ENCODE assay signal across 11 mouse cellular contexts in genomic region chr4:41664533-41664932, GRCm38 (mm10). TPM values are rescaled to one million over a fixed set of nuclear protein-coding genes. Genes with fewer than 3 reads are reported as not detected.
DNase-seq lines count a peak whose midpoint lies in the region; ATAC-seq lines count a peak whose summit lies in the region.
"Had no signal": no experiment of that assay in that cellular context is flagged by ENCODE, and none has a peak within 500 bp of the region (broad histone marks: within the 10 kb centered on the region; RNA-seq: fewer than 3 reads in every experiment).

No protein-coding gene starts in this region.

- H3K9ac ChIP-seq in kidney, embryonic 16.5 days (replicated peaks; ENCODE audit: low read length), result no peak overlapping the region
- H3K9ac ChIP-seq: forebrain, postnatal 0 days; liver, embryonic 15.5 days had no signal

- peaks cover 56% of the 10 kb centered on the region for H3K4me1 ChIP-seq in kidney, embryonic 16.5 days (ENCODE audit: insufficient read depth, low read length)

- 22% methylated on average over 7 of the region's 7 CpGs for WGBS in kidney, embryonic 16.5 days

- 0 out of 2 replicates have a peak overlapping the region, but pooled peaks have one; percentile 25 for H3K4me2 ChIP-seq in kidney, embryonic 16.5 days (replicated peaks; ENCODE audit: low read depth, low read length)
- H3K4me2 ChIP-seq: liver, embryonic 15.5 days had no signal

- no peak overlapping the region for H3K4me3 ChIP-seq in kidney, embryonic 16.5 days (ENCODE audit: low read length)
- H3K4me3 ChIP-seq: liver, embryonic 15.5 days had no signal

- H3K9me3 ChIP-seq in kidney, embryonic 16.5 days (ENCODE audit: low read length), result no peaks in the 10 kb centered on the region
- H3K9me3 ChIP-seq: liver, embryonic 15.5 days had no signal

- ATAC-seq in kidney, embryonic 16.5 days (ENCODE audit: low FRiP score, low TSS enrichment), result peak; percentile 35
- ATAC-seq: forebrain, postnatal 0 days had no signal

- no peaks in the 10 kb centered on the region for H3K36me3 ChIP-seq in kidney, embryonic 16.5 days (ENCODE audit: insufficient read depth, low read length)
- H3K36me3 ChIP-seq: liver, embryonic 15.5 days had no signal

- 0 out of 2 replicates have a peak, but pooled peaks cover 6% of the 10 kb centered on the region for H3K27me3 ChIP-seq in kidney, embryonic 16.5 days (ENCODE audit: insufficient read depth, low read length)
- H3K27me3 ChIP-seq: Patski had no signal

- DNase-seq in adrenal gland, postnatal 14 days, result peak; percentile 55
- DNase-seq in adrenal gland, postnatal 4 days (ENCODE audit: low spot score in 2 of 2), result no peak
- no peak for DNase-seq in kidney, adult 18-20 months
- peak; percentile 57 for DNase-seq in ZHBTc4 (ENCODE audit: low read depth, low spot score)
- DNase-seq in kidney, postnatal 25 days, result peak; percentile 10 to 62
- DNase-seq in yolk sac, embryonic 10.5 days (ENCODE audit: low spot score), result no peak
- no peak for DNase-seq in urinary bladder, postnatal 14 days (ENCODE audit: low spot score)
- DNase-seq: forebrain, postnatal 0 days had no signal

- H3K27ac ChIP-seq in kidney, embryonic 16.5 days (ENCODE audit: low read length), result peak overlapping the region; percentile 87
- H3K27ac ChIP-seq: liver, embryonic 15.5 days had no signal

RNA-seq across cellular contexts. Expression of gene Enho, which starts 24.4 kb away (rescaled TPM):
- total RNA-seq in adrenal gland, postnatal 14 days (2021), result 3.5 and 6.9 TPM in 2 replicates
- total RNA-seq in adrenal gland, postnatal 4 days (2021), result 1 to 10 TPM; 8.9 to 9.1 TPM
- 18.9 and 23.5 TPM in 2 replicates for polyA plus RNA-seq in kidney, embryonic 16.5 days (2015; fragmentation: Nextera tagmentation; extraction: Ambion mirVana)

RNA-seq across cellular contexts. Expression of gene Cntfr, which starts 32.4 kb away (rescaled TPM):
- total RNA-seq in adrenal gland, postnatal 14 days (2021), result 61.2 and 63.2 TPM in 2 replicates
- total RNA-seq in adrenal gland, postnatal 4 days (2021), result 10 to 100 TPM; 46.1 to 52.3 TPM
- polyA plus RNA-seq in kidney, embryonic 16.5 days (2015; fragmentation: Nextera tagmentation; extraction: Ambion mirVana), result 18.8 and 22.8 TPM in 2 replicates

RNA-seq across cellular contexts. Expression of gene Il11ra1, which starts 35.3 kb away (rescaled TPM):
- 56.9 and 60.2 TPM in 2 replicates for total RNA-seq in adrenal gland, postnatal 14 days (2021)
- total RNA-seq in adrenal gland, postnatal 4 days (2021), result 10 to 100 TPM; 87.9 to 89.4 TPM
- polyA plus RNA-seq in kidney, embryonic 16.5 days (2015; fragmentation: Nextera tagmentation; extraction: Ambion mirVana), result 168 and 184 TPM in 2 replicates

RNA-seq across cellular contexts. Expression of gene Rpp25l, which starts 48.8 kb away (rescaled TPM):
- 30.1 and 34.1 TPM in 2 replicates for total RNA-seq in adrenal gland, postnatal 14 days (2021)
- total RNA-seq in adrenal gland, postnatal 4 days (2021), result 10 to 100 TPM; 38.2 to 41.5 TPM
- polyA plus RNA-seq in kidney, embryonic 16.5 days (2015; fragmentation: Nextera tagmentation; extraction: Ambion mirVana), result 76.0 and 84.9 TPM in 2 replicates

RNA-seq across cellular contexts. Expression of gene Dctn3, which starts 58.4 kb away (rescaled TPM):
- total RNA-seq in adrenal gland, postnatal 14 days (2021), result 106 and 110 TPM in 2 replicates
- total RNA-seq in adrenal gland, postnatal 4 days (2021), result 100 to 1,000 TPM in 1 of 2 experiments, 10 to 100 TPM in 1; 90.7 to 103 TPM
- polyA plus RNA-seq in kidney, embryonic 16.5 days (2015; fragmentation: Nextera tagmentation; extraction: Ambion mirVana), result 137 and 149 TPM in 2 replicates

Comparison
In these comparisons a context has a peak if more than half of its experiments do, and no peak if none do; other contexts are left out.
1. DNase-seq: peak in adrenal gland, postnatal 14 days (single experiment), ZHBTc4 (single experiment) and kidney, postnatal 25 days (2 of 2); none in adrenal gland, postnatal 4 days (0 of 2), kidney, adult 18-20 months (single experiment), yolk sac, embryonic 10.5 days (single experiment) and urinary bladder, postnatal 14 days (single experiment).